Mouse (Mus musculus) spleen, adult 2 months (tissue): ENCODE data around the gene Zkscan6.

ENCODE experiments used
- CTCF ChIP-seq: fragments of 200-500 bp; IDR thresholded peaks from 2 replicates; pipeline ENCODE4 v1.5.1; 2011; ENCODE audit warnings: mild to moderate bottlenecking, inconsistent platforms; ENCODE audit not compliant: insufficient read depth, insufficient read length, insufficient replicate concordance; ENCODE audit errors: extremely low read depth
- POLR2A ChIP-seq: fragments of 200-500 bp; IDR thresholded peaks from 2 replicates; pipeline ENCODE4 v1.6.1; 2011; ENCODE audit warnings: low read depth, low read length, inconsistent platforms

- no peak for TF ChIP-seq POLR2A
- TF ChIP-seq CTCF, result no peak
Measured at GRCm38 (mm10) chr11:65769990-65770389, 37.0 kb upstream of the Zkscan6 start.
